Mouse (Mus musculus) forebrain, embryonic 16.5 days (tissue): ENCODE measurements around the gene Olfr1219. TPM values are rescaled to one million over a fixed set of nuclear protein-coding genes. Genes with fewer than 3 reads are reported as not detected.

Experiments used
- polyA plus RNA-seq: library from polyadenylated mRNA; unstranded; fragments of >200 nt; fragmentation: Nextera tagmentation; extraction: Ambion mirVana; gene quantifications from 2 replicates; pipeline ENCODE4 v1.2.1, GENCODE M21; 2015

The Olfr1219 gene
- polyA plus RNA-seq, 1 experiment from 2014 or later: not detected

Other genes with a start within 250 kb of the Olfr1219 start
- not detected in 2 replicates for gene Olfr1204, start 234.2 kb downstream of the Olfr1219 start, polyA plus RNA-seq
- not detected in 2 replicates for gene Olfr1206, start 220.3 kb downstream of the Olfr1219 start, polyA plus RNA-seq
- not detected in 2 replicates for gene Olfr1208, start 181.2 kb downstream of the Olfr1219 start, polyA plus RNA-seq
- not detected in 2 replicates for gene Olfr1209, start 168.4 kb downstream of the Olfr1219 start, polyA plus RNA-seq
- gene Olfr1211, start 145.4 kb downstream of the Olfr1219 start, polyA plus RNA-seq: not detected in 2 replicates
- gene Olfr1212, start 129.5 kb downstream of the Olfr1219 start, polyA plus RNA-seq: not detected in 2 replicates
- gene Gm13762, start 103.2 kb downstream of the Olfr1219 start, polyA plus RNA-seq: not detected in 2 replicates
- gene Olfr1214, start 90.9 kb downstream of the Olfr1219 start, polyA plus RNA-seq: not detected in 2 replicates
- gene Olfr1215, start 76.5 kb downstream of the Olfr1219 start, polyA plus RNA-seq: not detected in 2 replicates
- gene Olfr1216, start 65.2 kb downstream of the Olfr1219 start, polyA plus RNA-seq: not detected in 2 replicates
- gene Olfr1217, start 51.4 kb downstream of the Olfr1219 start, polyA plus RNA-seq: not detected in 2 replicates
- gene Olfr1218, start 22.3 kb downstream of the Olfr1219 start, polyA plus RNA-seq: not detected in 2 replicates
- gene Olfr1220, start 23.3 kb upstream of the Olfr1219 start, polyA plus RNA-seq: not detected in 2 replicates
- gene Olfr1221, start 33.8 kb upstream of the Olfr1219 start, polyA plus RNA-seq: not detected in 2 replicates
- not detected in 2 replicates for gene Olfr1222, start 49.5 kb upstream of the Olfr1219 start, polyA plus RNA-seq
- gene Olfr1223, start 68.0 kb upstream of the Olfr1219 start, polyA plus RNA-seq: not detected in 2 replicates
- not detected in 2 replicates for gene Olfr1224-ps1, start 80.6 kb upstream of the Olfr1219 start, polyA plus RNA-seq
- gene Olfr1225, start 91.2 kb upstream of the Olfr1219 start, polyA plus RNA-seq: not detected in 2 replicates
- gene Olfr1226, start 116.5 kb upstream of the Olfr1219 start, polyA plus RNA-seq: not detected in 2 replicates
- not detected in 2 replicates for gene Olfr1228, start 170.5 kb upstream of the Olfr1219 start, polyA plus RNA-seq
- gene Olfr1229, start 204.5 kb upstream of the Olfr1219 start, polyA plus RNA-seq: not detected in 2 replicates
- not detected in 2 replicates for gene Olfr1230, start 213.8 kb upstream of the Olfr1219 start, polyA plus RNA-seq
- gene Olfr1231, start 223.6 kb upstream of the Olfr1219 start, polyA plus RNA-seq: not detected in 2 replicates
- gene Olfr1232, start 246.2 kb upstream of the Olfr1219 start, polyA plus RNA-seq: not detected in 2 replicates